Mouse (Mus musculus) CH12.LX (cell line): Measurements from ENCODE around the gene Cytip.

ENCODE experiments used
- CHD1 ChIP-seq: IDR thresholded peaks from 2 replicates; pipeline ENCODE4 v1.6.1; 2012; ENCODE audit warnings: low read depth, low read length, improper control_type of control experiment, inconsistent platforms
- CTCF ChIP-seq, 2 experiments: IDR thresholded peaks in 1 of 2; conservative IDR thresholded peaks in 1 of 2; 2 replicates each; pipeline ENCODE4 v1.5.1; 2011 to 2012; ENCODE audit warnings: low read depth in 2 of 2, low read length in 2 of 2, improper control_type of control experiment in 1 of 2, inconsistent platforms in 1 of 2, mild to moderate bottlenecking in 1 of 2, moderate library complexity in 1 of 2
- EP300 ChIP-seq: IDR thresholded peaks from 2 replicates; pipeline ENCODE4 v1.6.1; 2011; ENCODE audit warnings: low read length, improper control_type of control experiment
- POLR2A ChIP-seq: IDR thresholded peaks from 2 replicates; pipeline ENCODE4 v1.6.1; 2011; ENCODE audit warnings: low read depth, mild to moderate bottlenecking, improper control_type of control experiment, low read length
- SIN3A ChIP-seq: IDR thresholded peaks from 2 replicates; pipeline ENCODE4 v1.6.1; 2012; ENCODE audit warnings: low read length, improper control_type of control experiment, inconsistent platforms
- TBP ChIP-seq: conservative IDR thresholded peaks from 2 replicates; pipeline ENCODE4 v1.6.1; 2011; ENCODE audit warnings: low read depth, low read length, improper control_type of control experiment
- TCF12 ChIP-seq: IDR thresholded peaks from 2 replicates; pipeline ENCODE4 v1.6.1; 2014; ENCODE audit warnings: low read depth, mild to moderate bottlenecking, inconsistent platforms, low read length, improper control_type of control experiment
- USF1 ChIP-seq: IDR thresholded peaks from 2 replicates; pipeline ENCODE4 v1.6.1; 2014; ENCODE audit warnings: low read depth, mild to moderate bottlenecking, inconsistent platforms, low read length, improper control_type of control experiment
- USF2 ChIP-seq: conservative IDR thresholded peaks from 2 replicates; pipeline ENCODE4 v1.6.1; 2011; ENCODE audit warnings: low read depth, low read length, improper control_type of control experiment
- ZC3H11A ChIP-seq: IDR thresholded peaks from 2 replicates; pipeline ENCODE4 v1.6.1; 2012; ENCODE audit warnings: low read depth, mild to moderate bottlenecking, inconsistent platforms, low read length, improper control_type of control experiment
- ZKSCAN1 ChIP-seq: IDR thresholded peaks from 2 replicates; pipeline ENCODE4 v1.6.1; 2012; ENCODE audit warnings: low read depth, inconsistent platforms, low read length, improper control_type of control experiment, borderline replicate concordance

- TF ChIP-seq ZC3H11A, result no peak
- no peak for TF ChIP-seq POLR2A
- no peak for TF ChIP-seq USF1
- no peak for TF ChIP-seq CTCF (conservative IDR thresholded peaks at IDR 0.05 in 1 of 2, IDR thresholded peaks at IDR 0.05 in 1 of 2; ENCODE audit: low read depth in 2 of 2, low read length in 2 of 2)
- TF ChIP-seq TCF12, result no peak
- TF ChIP-seq TBP, result no peak
- TF ChIP-seq USF2, result no peak
- no peak for TF ChIP-seq ZKSCAN1
- TF ChIP-seq EP300, result no peak
- TF ChIP-seq SIN3A, result no peak
- no peak for TF ChIP-seq CHD1
These were observed 108.9 kb downstream of the Cytip start for GRCm38 (mm10) chr2:58086420-58086819.
